Mouse (Mus musculus) intestine, embryonic 16.5 days (tissue): ENCODE measurements around the gene St8sia6. TPM values are rescaled to one million over a fixed set of nuclear protein-coding genes. Genes with fewer than 3 reads are reported as not detected.
A peak's percentile ranks its signal among the peaks of the same experiment; 100 is the strongest.
"Not testable (repeated sequence)": the region's sequence is repeated elsewhere in the genome, so short reads cannot be mapped to it uniquely, and the experiment has no call there.

Source experiments
- ATAC-seq: fragments of 200-750 bp; cut with Nextera tagmentation; 2 replicates; pipeline ENCODE4 v1.8.0; 2017; ENCODE audit warnings: moderate TSS enrichment, moderate library complexity
- H3K27ac ChIP-seq: fragments of 300-500 bp; sonication (generic); 2 replicates; pipeline ENCODE4 v1.5.1; 2014; ENCODE audit warnings: mild to moderate bottlenecking, low read length
- H3K27me3 ChIP-seq: fragments of 300-500 bp; sonication (generic); replicated peaks from 2 replicates; pipeline ENCODE4 v1.6.1; 2014; ENCODE audit warnings: low read length, control low read depth, mixed read lengths; ENCODE audit not compliant: control insufficient read depth, insufficient read depth
- H3K36me3 ChIP-seq: fragments of 300-500 bp; sonication (generic); 2 replicates; pipeline ENCODE4 v1.6.1; 2014; ENCODE audit warnings: low read length, control low read depth; ENCODE audit not compliant: control insufficient read depth, insufficient read depth
- H3K4me1 ChIP-seq: fragments of 300-500 bp; sonication (generic); 2 replicates; pipeline ENCODE4 v1.6.1; 2014; ENCODE audit warnings: low read length, control low read depth, mixed read lengths; ENCODE audit not compliant: control insufficient read depth, insufficient read depth
- H3K4me2 ChIP-seq: fragments of 300-500 bp; sonication (generic); 2 replicates; pipeline ENCODE4 v1.6.1; 2014; ENCODE audit warnings: low read depth, low read length, control low read depth
- H3K4me3 ChIP-seq: fragments of 300-500 bp; sonication (generic); 2 replicates; pipeline ENCODE4 v1.5.1; 2014; ENCODE audit warnings: mild to moderate bottlenecking, low read length
- H3K9ac ChIP-seq: fragments of 300-500 bp; sonication (generic); 2 replicates; pipeline ENCODE4 v1.6.1; 2014; ENCODE audit warnings: low read depth, low read length
- H3K9me3 ChIP-seq: fragments of 300-500 bp; sonication (generic); 2 replicates; pipeline ENCODE4 v1.6.1; 2016; ENCODE audit warnings: low read length, control low read depth; ENCODE audit not compliant: control insufficient read depth
- WGBS: fragments of 180-500 bp; shearing (Covaris S2); extraction: QIAGEN DNeasy Blood & Tissue Kit; methylation state at CpG from one replicate; pipeline ENCODE4 v1.1.7; 2014; 5-methylcytosine and 5-hydroxymethylcytosine counted together
- polyA plus RNA-seq: library from polyadenylated mRNA; unstranded; fragments of >200 nt; fragmentation: Nextera tagmentation; extraction: Ambion mirVana; gene quantifications from 2 replicates; pipeline ENCODE4 v1.2.1, GENCODE M21; 2015

Gene St8sia6
- polyA plus RNA-seq, 1 experiment from 2014 or later, result 0.33 TPM

- under 1% methylated on average over 84 of the region's 89 CpGs for WGBS
- Histone ChIP-seq H3K27me3 (peaks cover 22% of the 10 kb centered on the region), H3K27ac (no peak overlapping the region), H3K4me2 (peak overlapping the region; percentile 92), H3K9ac (peak overlapping the region; percentile 50), H3K36me3 (no peaks in the 10 kb centered on the region), H3K4me3 (peak overlapping the region; percentile 55), H3K4me1 (peaks cover 4% of the 10 kb centered on the region; the same call in 1 of the 2 replicates), H3K9me3 (no peaks in the 10 kb centered on the region)
- peak; percentile 78 for ATAC-seq
These were observed 553 bp downstream of the St8sia6 start for GRCm38 (mm10) chr2:13793054-13793968.

DNA sequence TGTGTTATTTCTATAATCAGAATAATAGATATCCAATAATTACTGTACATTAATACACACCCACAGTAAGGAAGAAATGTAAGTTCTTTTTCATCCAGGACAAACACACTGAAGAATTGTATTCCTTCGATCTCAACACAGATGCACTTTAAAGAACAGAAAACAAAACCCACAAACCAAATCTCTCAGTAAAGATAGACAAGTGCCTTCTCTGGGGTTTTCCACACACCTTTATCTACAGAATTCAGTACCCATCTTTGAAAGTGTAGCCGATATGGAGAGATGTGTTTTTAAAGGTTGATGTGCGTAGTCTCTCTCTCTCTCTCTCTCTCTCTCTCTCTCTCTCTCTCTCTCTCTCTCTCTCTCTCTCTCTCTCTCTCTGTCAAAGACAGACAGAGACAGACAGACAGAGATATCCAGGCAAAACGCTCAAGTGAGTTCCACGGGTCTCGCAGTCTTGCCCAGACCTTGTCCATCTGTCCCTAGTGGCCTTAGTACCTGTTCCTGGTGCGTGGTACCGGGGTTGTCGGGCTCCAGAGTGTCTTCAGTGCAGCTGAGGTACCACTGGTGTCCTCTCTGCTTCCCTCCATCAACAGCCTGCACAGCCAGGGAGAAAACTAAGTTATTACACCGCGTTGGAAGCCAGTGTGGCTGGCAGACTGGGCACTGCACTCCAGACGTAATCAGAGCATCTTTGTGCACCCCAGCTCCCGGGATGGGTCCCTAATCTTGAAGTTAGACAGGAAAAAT is 1.4 kb downstream of the St8sia6 start:
- WGBS, result 45% methylated on average over 13 of the region's 13 CpGs
- Histone ChIP-seq H3K27ac (no peak overlapping the region), H3K4me3 (peak overlapping the region; percentile 55), H3K9ac (no peak overlapping the region), H3K27me3 (peaks cover 22% of the 10 kb centered on the region), H3K9me3 (no peaks in the 10 kb centered on the region), H3K36me3 (no peaks in the 10 kb centered on the region), H3K4me1 (peaks cover 4% of the 10 kb centered on the region; the same call in 1 of the 2 replicates), H3K4me2 (0 out of 2 replicates have a peak overlapping the region, but pooled peaks have one; percentile 92)
- ATAC-seq, result no peak

DNA sequence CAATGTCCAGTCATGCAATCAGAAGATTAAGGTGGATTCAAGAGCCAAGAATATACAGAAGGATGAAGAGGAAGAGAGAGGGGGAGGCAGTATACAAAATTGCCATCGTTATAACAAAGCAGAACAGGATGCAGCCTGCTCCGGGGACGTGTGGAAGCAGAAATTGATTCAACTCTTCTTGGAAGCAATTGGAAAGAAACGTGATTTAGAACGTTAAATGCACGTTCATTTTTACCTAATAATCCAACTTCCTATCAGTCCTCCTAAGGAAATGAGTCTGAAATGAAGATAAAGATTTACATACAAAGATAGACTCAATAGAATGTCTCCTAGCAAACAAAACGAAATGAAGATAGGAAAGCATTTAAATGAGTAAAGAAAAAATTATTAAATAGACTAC is 2.3 kb downstream of the St8sia6 start:
- no peak overlapping the region for H3K4me2 ChIP-seq
- no peaks in the 10 kb centered on the region for H3K9me3 ChIP-seq
- no peak overlapping the region for H3K4me3 ChIP-seq
- no peak overlapping the region for H3K9ac ChIP-seq
- no peaks in the 10 kb centered on the region for H3K36me3 ChIP-seq
- peaks cover 4% of the 10 kb centered on the region; the same call in 1 of the 2 replicates for H3K4me1 ChIP-seq
- peaks cover 22% of the 10 kb centered on the region for H3K27me3 ChIP-seq
- no peak for ATAC-seq
- 61% methylated on average over 7 of the region's 7 CpGs for WGBS
- H3K27ac ChIP-seq, result no peak overlapping the region

DNA sequence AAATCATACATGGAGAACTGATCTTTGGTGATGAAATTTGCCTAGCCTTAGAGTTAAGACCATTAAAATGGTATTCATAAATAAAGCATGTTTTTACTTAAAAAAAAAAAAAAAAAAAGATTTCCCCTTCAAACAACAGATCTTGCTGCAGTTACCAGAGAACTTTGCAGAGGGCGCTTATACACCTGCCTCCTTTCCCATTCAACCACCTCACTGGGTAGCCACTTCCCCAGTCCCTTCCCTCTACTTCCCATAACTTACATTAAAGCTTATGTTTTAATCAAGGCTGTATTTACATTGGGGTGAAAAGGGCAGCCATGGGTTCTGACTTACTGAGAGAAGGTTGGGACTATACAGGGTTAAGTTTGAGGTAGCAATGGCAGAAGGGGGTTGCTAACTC is 4.5 kb downstream of the St8sia6 start:
- peaks cover 4% of the 10 kb centered on the region; the same call in 1 of the 2 replicates for H3K4me1 ChIP-seq
- ATAC-seq, result no peak
- H3K36me3 ChIP-seq, result no peaks in the 10 kb centered on the region
- H3K9me3 ChIP-seq, result no peaks in the 10 kb centered on the region
- no peak overlapping the region for H3K4me3 ChIP-seq
- WGBS, result 34% methylated on average over 1 of the region's 1 CpGs
- H3K27me3 ChIP-seq, result peaks cover 21% of the 10 kb centered on the region
- H3K9ac ChIP-seq, result no peak overlapping the region
- H3K27ac ChIP-seq, result no peak overlapping the region
- no peak overlapping the region for H3K4me2 ChIP-seq

- no peak for ATAC-seq
- Histone ChIP-seq H3K4me1 (no peaks in the 10 kb centered on the region), H3K9me3 (no peaks in the 10 kb centered on the region), H3K4me3 (no peak overlapping the region), H3K27ac (no peak overlapping the region), H3K4me2 (no peak overlapping the region), H3K27me3 (no peaks in the 10 kb centered on the region), H3K36me3 (no peaks in the 10 kb centered on the region), H3K9ac (no peak overlapping the region)
- 79% methylated on average over 1 of the region's 1 CpGs for WGBS
These were observed 7.2 kb downstream of the St8sia6 start for GRCm38 (mm10) chr2:13786577-13787168.

DNA sequence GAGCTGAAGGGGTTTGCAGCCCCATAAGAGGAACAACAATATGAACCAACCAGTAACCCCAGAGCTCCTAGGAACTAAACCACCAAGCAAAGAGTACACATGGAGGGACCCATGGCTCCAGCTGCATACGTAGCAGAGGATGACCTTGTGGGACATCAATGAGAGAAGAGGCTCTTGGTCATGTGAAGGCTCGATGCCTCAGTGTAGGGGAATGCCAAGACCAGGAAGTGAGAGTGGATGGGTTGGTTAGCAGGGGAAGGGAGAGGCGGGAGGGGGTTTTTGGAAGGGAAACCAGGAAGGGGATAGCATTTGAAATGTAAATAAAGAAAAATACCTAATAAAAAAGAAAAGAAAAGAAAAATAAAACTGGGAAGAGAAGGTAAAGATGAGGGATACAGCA is 7.9 kb downstream of the St8sia6 start:
- H3K27me3 ChIP-seq, H3K27ac ChIP-seq, H3K4me1 ChIP-seq, H3K9me3 ChIP-seq, H3K4me2 ChIP-seq, H3K9ac ChIP-seq, H3K36me3 ChIP-seq, H3K4me3 ChIP-seq, ATAC-seq: not testable (repeated sequence)
- 64% methylated on average over 3 of the region's 3 CpGs for whole genome bisulfite sequencing

- no peak overlapping the region for H3K4me3 ChIP-seq
- WGBS, result 71% methylated on average over 2 of the region's 2 CpGs
- no peaks in the 10 kb centered on the region for H3K9me3 ChIP-seq
- H3K4me2 ChIP-seq, result no peak overlapping the region
- H3K27ac ChIP-seq, result no peak overlapping the region
- no peak overlapping the region for H3K9ac ChIP-seq
- H3K27me3 ChIP-seq, result no peaks in the 10 kb centered on the region
- no peak for ATAC-seq
- no peaks in the 10 kb centered on the region for H3K36me3 ChIP-seq
- H3K4me1 ChIP-seq, result no peaks in the 10 kb centered on the region
These were observed 8.6 kb downstream of the St8sia6 start for GRCm38 (mm10) chr2:13785247-13785646.

DNA sequence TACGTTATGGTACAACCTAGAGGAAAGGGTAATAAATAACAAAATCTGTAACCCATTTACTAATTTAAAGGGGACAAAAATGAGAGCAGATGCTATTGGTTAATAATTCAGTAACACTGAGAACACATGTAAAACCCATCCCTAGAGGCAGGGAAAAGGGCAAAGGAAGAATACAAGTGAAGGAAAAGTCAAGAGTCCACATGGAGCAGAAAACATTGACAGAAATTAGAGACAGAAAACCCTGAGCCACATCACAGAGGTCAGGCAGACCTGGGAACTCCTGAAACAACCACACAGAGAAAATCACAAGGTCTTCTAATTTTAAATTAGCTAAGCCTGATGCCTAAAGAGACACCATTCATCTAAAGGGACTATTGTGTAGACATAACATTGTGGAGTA is 9.4 kb downstream of the St8sia6 start:
- no peak overlapping the region for H3K4me3 ChIP-seq
- 85% methylated on average over 1 of the region's 1 CpGs for WGBS
- no peaks in the 10 kb centered on the region for H3K4me1 ChIP-seq
- H3K36me3 ChIP-seq, result no peaks in the 10 kb centered on the region
- no peak overlapping the region for H3K27ac ChIP-seq
- ATAC-seq, result no peak
- no peak overlapping the region for H3K4me2 ChIP-seq
- no peak overlapping the region for H3K9ac ChIP-seq
- H3K9me3 ChIP-seq, result no peaks in the 10 kb centered on the region
- no peaks in the 10 kb centered on the region for H3K27me3 ChIP-seq

GRCm38 (mm10) chr2:13777032-13777431 is 16.8 kb downstream of the St8sia6 start:
- no peak for ATAC-seq

More at GRCm38 (mm10) chr2:13777032-13777431, 16.8 kb downstream of the St8sia6 start:
- H3K9ac ChIP-seq, result no peak overlapping the region
- no peaks in the 10 kb centered on the region for H3K36me3 ChIP-seq
- no peak overlapping the region for H3K4me2 ChIP-seq
- no peak overlapping the region for H3K27ac ChIP-seq
- H3K4me1 ChIP-seq, result no peaks in the 10 kb centered on the region
- no peaks in the 10 kb centered on the region for H3K9me3 ChIP-seq
- no peaks in the 10 kb centered on the region for H3K27me3 ChIP-seq
- no peak overlapping the region for H3K4me3 ChIP-seq
